Mouse (Mus musculus): Measurements from ENCODE around the gene Nme9.

DNA sequence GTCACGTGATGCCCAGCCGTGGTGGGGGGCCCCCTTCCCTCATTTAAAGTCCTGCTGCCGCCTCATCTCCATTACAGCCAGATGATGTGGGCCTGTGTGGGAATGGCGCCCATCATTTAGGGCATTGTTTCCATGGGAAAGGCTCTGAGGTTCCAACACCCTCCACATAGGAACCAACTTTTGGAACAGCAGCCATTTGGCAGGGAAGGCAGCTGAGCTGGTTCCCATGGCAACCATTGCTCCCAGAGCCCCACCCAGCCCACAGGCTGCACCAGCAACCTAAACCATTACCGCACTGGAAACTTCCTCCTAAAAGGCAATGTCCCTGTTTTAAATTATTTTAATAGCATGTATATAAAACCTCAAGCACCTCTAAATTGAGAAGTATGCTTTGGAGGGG, 32.9 kb upstream of the Nme9 start:
- no peak for TF ChIP-seq CTCF (IDR thresholded peaks at IDR 0.05)
- TF ChIP-seq POLR2A (IDR thresholded peaks at IDR 0.05; ENCODE audit: insufficient read depth, low read depth, low read length) = no peak

Measured in heart, adult 2 months (tissue).